Mouse (Mus musculus): Measurements from ENCODE around the gene Mbnl2.

GRCm38 (mm10) chr14:120324883-120325480 is 49.5 kb downstream of the Mbnl2 start:
- TF ChIP-seq CTCF (IDR thresholded peaks at IDR 0.05; ENCODE audit: low read depth, low read length): no peak
- TF ChIP-seq POLR2A (IDR thresholded peaks at IDR 0.05; ENCODE audit: insufficient read depth, low read length): no peak

Data from ES-Bruce4 (cell line).